Mouse (Mus musculus) right cerebral cortex, adult 18-20 months (tissue): ENCODE results near the gene Mks1.

Experiments used
- DNase-seq: peaks from one replicate; pipeline ENCODE4 v3.0.0; 2022; ENCODE audit warnings: mixed read lengths

The Mks1 gene

DNA sequence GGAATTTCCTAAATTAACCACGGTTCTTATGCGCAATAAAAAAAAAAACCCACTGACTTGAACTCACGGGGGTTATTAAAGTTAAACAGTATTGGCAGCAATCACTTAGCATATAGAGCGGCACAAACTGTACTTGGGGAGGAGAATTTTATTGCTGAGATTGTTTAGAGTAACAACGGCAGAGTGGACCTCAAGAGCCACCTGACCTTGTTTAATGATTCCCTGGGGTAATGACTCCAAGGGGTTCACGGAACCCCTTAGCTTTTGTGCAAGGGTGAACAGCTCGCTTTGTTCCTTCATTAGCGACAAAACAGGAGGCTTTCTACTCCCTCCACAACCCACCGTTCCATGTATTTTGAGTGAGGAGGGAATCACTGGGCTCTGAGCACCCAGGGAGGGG is 26.8 kb downstream of the Mks1 start:
- no peak for DNase-seq

DNA sequence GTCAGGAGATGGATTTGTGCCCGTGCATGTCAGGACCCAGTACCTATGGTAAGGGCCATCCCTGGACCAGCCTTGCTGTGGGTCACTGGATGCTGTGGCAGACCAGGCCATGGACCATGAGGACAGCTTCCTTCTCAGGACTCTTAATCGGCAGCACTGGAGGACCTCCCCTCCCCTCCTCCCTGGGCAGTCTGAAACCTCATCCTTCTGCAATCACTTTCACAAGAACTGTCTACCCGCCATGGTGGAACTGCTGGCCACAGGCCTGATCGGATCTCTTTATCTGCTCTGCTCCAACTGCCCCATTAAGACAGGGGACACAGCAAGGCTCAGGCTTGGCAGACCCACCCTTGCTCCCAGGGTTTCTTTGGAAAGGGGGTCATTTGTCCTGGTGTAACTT is 28.7 kb downstream of the Mks1 start:
- DNase-seq = no peak

DNA sequence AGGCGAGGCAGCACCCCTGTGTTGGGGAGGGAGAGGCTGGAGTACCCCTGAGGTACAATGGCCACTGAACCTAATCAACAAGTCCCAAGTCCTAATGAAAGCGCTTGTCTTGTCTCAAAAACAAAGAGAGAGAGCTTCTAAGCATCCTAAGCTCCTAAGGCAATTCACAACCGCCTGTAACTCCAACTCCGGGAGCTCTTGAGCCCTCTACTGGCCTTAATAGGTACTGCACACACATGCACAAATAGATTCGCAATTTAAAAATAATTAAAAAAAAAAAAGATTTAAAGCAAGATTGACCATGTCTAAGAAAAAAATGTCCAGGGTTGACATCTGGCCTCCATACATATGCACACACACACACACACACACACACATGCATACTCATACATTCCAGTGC is 30.5 kb downstream of the Mks1 start:
- no peak for DNase-seq

DNA sequence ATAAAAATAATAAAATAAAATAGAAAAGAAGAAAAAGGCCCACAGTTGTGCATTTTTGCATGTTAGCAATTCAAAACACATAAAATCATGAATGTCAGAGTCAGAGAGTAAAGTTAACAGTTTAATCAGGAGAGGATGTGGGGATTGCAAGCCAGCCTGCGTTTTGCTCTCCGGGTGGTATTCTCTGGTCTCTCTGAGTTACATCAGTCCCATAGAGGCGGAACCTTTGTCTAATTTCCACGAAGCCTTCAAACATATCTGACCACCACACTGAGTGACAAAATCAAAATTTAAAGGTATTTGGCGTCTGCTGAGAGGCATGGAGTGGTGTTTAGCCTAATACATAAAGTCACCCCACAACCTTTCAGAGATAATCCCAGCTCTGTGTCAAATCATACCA is 31.8 kb downstream of the Mks1 start:
- DNase-seq = no peak

DNA sequence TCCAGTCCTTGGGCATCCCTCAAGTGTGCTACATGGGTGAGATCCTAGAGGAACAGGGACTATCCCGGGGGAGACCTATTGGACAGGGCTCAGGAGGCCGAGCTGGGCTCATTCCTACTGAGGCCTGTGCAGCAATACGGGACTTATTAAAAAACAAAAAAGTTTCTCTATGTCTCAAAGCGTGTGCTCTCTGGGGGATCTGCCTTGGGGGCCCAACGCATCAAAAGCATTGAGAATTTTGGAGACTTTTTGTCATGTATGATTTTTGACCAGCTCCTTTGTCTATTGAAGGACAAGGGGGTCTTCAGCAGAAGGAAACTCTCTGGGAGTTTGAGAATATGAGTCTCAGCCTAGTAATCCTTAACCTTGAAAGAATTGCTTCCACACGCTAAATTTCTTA is 39.2 kb downstream of the Mks1 start, which contains the start of gene Olfr462:
Gene Olfr462 (minus strand): TSS at position 101 of the 400 bp plus-strand sequence.
- DNase-seq = no peak

DNA sequence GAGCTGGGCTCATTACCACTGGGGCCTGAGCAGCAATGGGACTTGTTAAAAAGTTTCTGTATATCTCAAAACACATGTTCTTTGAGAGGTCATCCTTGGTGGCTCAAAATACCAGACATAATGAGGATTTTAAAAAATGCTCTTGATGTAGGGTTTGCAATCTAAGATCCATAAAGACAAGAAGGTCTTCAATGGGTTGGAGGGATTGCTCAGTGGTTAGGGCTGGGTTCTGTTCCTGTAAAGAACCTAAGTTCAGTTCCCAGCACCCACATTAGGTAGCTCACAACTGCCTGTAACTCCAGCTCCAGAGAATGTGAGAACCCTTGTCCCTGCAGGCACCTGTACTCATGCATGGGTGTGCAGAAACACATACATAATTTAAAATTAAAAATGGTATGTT is 44.3 kb downstream of the Mks1 start, which contains the start of gene Olfr463:
Gene Olfr463 (minus strand): TSS at position 101 of the 400 bp plus-strand sequence.
- DNase-seq = no peak

DNA sequence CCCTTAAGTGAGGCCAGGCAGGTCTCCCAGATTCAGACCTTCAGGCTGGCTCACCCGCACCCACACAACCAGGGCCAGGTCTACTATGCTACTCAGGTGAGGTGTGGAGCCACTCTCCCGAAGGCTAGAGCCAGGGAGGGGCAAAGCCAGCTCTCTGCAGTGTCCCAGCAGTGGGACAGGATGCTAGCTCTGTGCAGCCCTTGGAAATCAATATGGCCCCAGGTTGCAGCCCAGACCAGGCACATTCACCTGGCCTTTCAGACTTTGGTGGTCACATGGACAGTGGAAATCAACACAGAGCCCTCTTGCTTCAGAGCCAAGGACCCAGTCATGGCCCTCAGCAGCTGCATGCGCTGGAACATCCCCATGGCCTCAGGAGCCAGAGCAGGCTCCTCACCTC is 51.3 kb downstream of the Mks1 start:
- DNase-seq = no peak
